Comparison of ENCODE assay signal across 32 mouse cellular contexts in the genomic region with DNA sequence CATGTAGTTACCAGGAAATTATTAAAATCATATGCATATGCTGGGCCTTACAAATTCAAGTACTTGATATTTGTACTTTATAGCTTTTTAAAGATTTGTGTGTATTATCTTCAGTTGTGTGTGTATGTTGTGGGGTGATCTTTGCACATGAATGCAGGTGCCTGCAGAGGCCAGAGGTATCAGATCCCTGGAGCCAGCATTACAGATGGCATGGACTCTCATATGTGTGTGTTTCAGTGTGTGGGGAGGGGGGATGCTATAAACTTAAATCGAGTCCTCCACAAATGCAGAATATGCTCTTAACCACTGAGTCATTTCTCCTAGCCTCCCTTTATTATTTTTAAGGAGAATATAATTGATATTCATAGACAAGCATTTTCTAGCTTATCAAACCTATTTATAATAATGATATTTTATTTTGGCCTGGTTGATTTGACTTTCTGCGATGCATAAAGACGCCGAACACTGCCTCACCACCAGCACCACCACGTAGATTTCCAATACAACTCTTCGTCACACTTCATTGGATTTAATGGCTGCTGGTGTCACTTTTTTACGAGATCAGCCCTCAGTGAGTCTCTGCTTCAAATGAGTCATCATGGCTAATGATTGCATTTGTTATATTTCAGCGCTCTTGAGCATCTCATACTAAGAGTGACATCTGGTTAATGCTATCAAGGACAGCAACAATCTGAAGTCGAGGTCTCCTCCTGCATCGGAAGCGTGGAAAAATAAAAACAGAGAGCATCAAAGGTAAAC.
DNase-seq lines count a peak whose midpoint lies in the region; ATAC-seq and TF ChIP-seq lines count a peak whose summit lies in the region.
"Had no signal": no experiment of that assay in that cellular context is flagged by ENCODE, and none has a peak within 500 bp of the region (broad histone marks: within the 10 kb centered on the region; RNA-seq: fewer than 3 reads in every experiment).

No protein-coding gene starts in this region.

- peak overlapping the region; percentile 57 for H3K27ac ChIP-seq in hindbrain, embryonic 14.5 days
- no peak overlapping the region for H3K27ac ChIP-seq in hindbrain, embryonic 12.5 days
- H3K27ac ChIP-seq in layer of hippocampus, adult 2 months: peak overlapping the region; percentile 72
- H3K27ac ChIP-seq in neural tube, embryonic 13.5 days (replicated peaks): peak overlapping the region; percentile 74
- H3K27ac ChIP-seq: embryonic facial prominence, embryonic 10.5 days; embryonic facial prominence, embryonic 15.5 days; heart, embryonic 10.5 days; heart, embryonic 15.5 days; limb, embryonic 12.5 days; liver, embryonic 15.5 days; stomach, postnatal 0 days had no signal

- no peak for TF ChIP-seq CTCF in layer of hippocampus, adult 2 months (conservative IDR thresholded peaks at IDR 0.05)

- 0 out of 2 replicates have a peak, but pooled peaks cover 9% of the 10 kb centered on the region for H3K4me1 ChIP-seq in hindbrain, embryonic 14.5 days (replicated peaks; ENCODE audit: control insufficient read depth, insufficient read depth, low read length)
- H3K4me1 ChIP-seq in hindbrain, embryonic 12.5 days: 0 out of 2 replicates have a peak, but pooled peaks cover 6% of the 10 kb centered on the region
- H3K4me1 ChIP-seq in neural tube, embryonic 13.5 days (replicated peaks): peaks cover 30% of the 10 kb centered on the region
- H3K4me1 ChIP-seq: embryonic facial prominence, embryonic 15.5 days; heart, embryonic 10.5 days; heart, embryonic 15.5 days; liver, embryonic 15.5 days had no signal

- peak; percentile 43 for ATAC-seq in hindbrain, embryonic 14.5 days (ENCODE audit: low FRiP score)
- ATAC-seq in hindbrain, embryonic 12.5 days (ENCODE audit: low FRiP score): no peak
- peak; percentile 48; the same call in 1 of the 2 replicates for ATAC-seq in neural tube, embryonic 13.5 days (ENCODE audit: low read depth)
- ATAC-seq: activated CD4-positive, CD25-positive, alpha-beta regulatory T cell, adult 4 months; inflammation-experienced regulatory T-cells, adult 6 months had no signal

- H3K27me3 ChIP-seq in hindbrain, embryonic 14.5 days (ENCODE audit: control insufficient read depth, insufficient read depth, low read length): no peaks in the 10 kb centered on the region
- no peaks in the 10 kb centered on the region for H3K27me3 ChIP-seq in hindbrain, embryonic 12.5 days
- no peaks in the 10 kb centered on the region for H3K27me3 ChIP-seq in neural tube, embryonic 13.5 days
- H3K27me3 ChIP-seq: embryonic facial prominence, embryonic 15.5 days; heart, embryonic 15.5 days; hindbrain, embryonic 13.5 days; limb, embryonic 12.5 days; liver, embryonic 15.5 days had no signal

- H3K9ac ChIP-seq in hindbrain, embryonic 14.5 days: no peak overlapping the region
- no peak overlapping the region for H3K9ac ChIP-seq in hindbrain, embryonic 12.5 days
- no peak overlapping the region for H3K9ac ChIP-seq in neural tube, embryonic 13.5 days
- H3K9ac ChIP-seq: embryonic facial prominence, embryonic 15.5 days; heart, embryonic 15.5 days; hindbrain, embryonic 13.5 days; limb, embryonic 12.5 days; liver, embryonic 15.5 days; lung, embryonic 14.5 days had no signal

- H3K4me2 ChIP-seq in hindbrain, embryonic 14.5 days (replicated peaks): no peak overlapping the region
- H3K4me2 ChIP-seq in hindbrain, embryonic 12.5 days (replicated peaks): no peak overlapping the region
- H3K4me2 ChIP-seq in neural tube, embryonic 13.5 days: 0 out of 2 replicates have a peak overlapping the region, but pooled peaks have one; percentile 1
- H3K4me2 ChIP-seq: embryonic facial prominence, embryonic 15.5 days; heart, embryonic 15.5 days; hindbrain, embryonic 13.5 days; limb, embryonic 12.5 days; liver, embryonic 15.5 days; lung, embryonic 14.5 days; midbrain, embryonic 11.5 days had no signal

- DNase-seq in hindbrain, embryonic 14.5 days (ENCODE audit: low spot score): no peak
- no peak for DNase-seq in layer of hippocampus, adult 2 months (ENCODE audit: low spot score in 2 of 2)
- no peak for DNase-seq in layer of hippocampus, adult 9-11 months
- DNase-seq in brain, adult 2 months (ENCODE audit: low read depth, low spot score): peak; percentile 50
- no peak for DNase-seq in T-cell, adult 2 months (ENCODE audit: low spot score)
- DNase-seq: adrenal gland, adult 2 months; adrenal gland, postnatal 36 days; B cell, adult 2 months; cerebellum, adult 2 months; cerebellum, postnatal 14 days; gastrocnemius, postnatal 25 days; heart, adult 11 months; kidney, adult 11 months; kidney, postnatal 10 days; lung, embryonic 14.5 days; lung, postnatal 14 days; thymus, adult 2 months; thymus, postnatal 36 days had no signal

- no peaks in the 10 kb centered on the region for H3K36me3 ChIP-seq in hindbrain, embryonic 14.5 days (replicated peaks; ENCODE audit: control insufficient read depth, insufficient read depth)
- H3K36me3 ChIP-seq in hindbrain, embryonic 12.5 days: no peaks in the 10 kb centered on the region
- H3K36me3 ChIP-seq in neural tube, embryonic 13.5 days: no peaks in the 10 kb centered on the region
- H3K36me3 ChIP-seq: embryonic facial prominence, embryonic 10.5 days; embryonic facial prominence, embryonic 15.5 days; heart, embryonic 10.5 days; heart, embryonic 15.5 days; hindbrain, embryonic 13.5 days; limb, embryonic 12.5 days; liver, embryonic 15.5 days had no signal

- no peak overlapping the region for H3K4me3 ChIP-seq in hindbrain, embryonic 14.5 days (replicated peaks; ENCODE audit: low read length)
- no peak overlapping the region for H3K4me3 ChIP-seq in hindbrain, embryonic 12.5 days
- H3K4me3 ChIP-seq in layer of hippocampus, adult 2 months: no peak overlapping the region
- no peak overlapping the region for H3K4me3 ChIP-seq in neural tube, embryonic 13.5 days
- H3K4me3 ChIP-seq: embryonic facial prominence, embryonic 10.5 days; embryonic facial prominence, embryonic 15.5 days; heart, embryonic 10.5 days; heart, embryonic 15.5 days; hindbrain, embryonic 13.5 days; limb, embryonic 12.5 days; liver, embryonic 15.5 days; myocyte had no signal

- H3K9me3 ChIP-seq in hindbrain, embryonic 14.5 days (ENCODE audit: control insufficient read depth, low read length): no peaks in the 10 kb centered on the region
- H3K9me3 ChIP-seq in hindbrain, embryonic 12.5 days (replicated peaks): no peaks in the 10 kb centered on the region
- no peaks in the 10 kb centered on the region for H3K9me3 ChIP-seq in neural tube, embryonic 13.5 days
- H3K9me3 ChIP-seq: embryonic facial prominence, embryonic 10.5 days; embryonic facial prominence, embryonic 15.5 days; heart, embryonic 10.5 days; heart, embryonic 15.5 days; hindbrain, embryonic 13.5 days; limb, embryonic 12.5 days; liver, embryonic 15.5 days had no signal

- WGBS in hindbrain, embryonic 14.5 days: 59% methylated on average over 11 of the region's 11 CpGs
- WGBS in hindbrain, embryonic 12.5 days: 71% methylated on average over 11 of the region's 11 CpGs
- 52% methylated on average over 11 of the region's 11 CpGs for WGBS in neural tube, embryonic 13.5 days
